In genomic region chr14:56765117-56765516, GRCm38 (mm10) we compare ENCODE assay signal across 7 mouse cellular contexts. TPM values are rescaled to one million over a fixed set of nuclear protein-coding genes. Genes with fewer than 3 reads are reported as not detected.
DNase-seq lines count a peak whose midpoint lies in the region; ATAC-seq and TF ChIP-seq lines count a peak whose summit lies in the region.
"Not testable (repeated sequence)": the region's sequence is repeated elsewhere in the genome, so short reads cannot be mapped to it uniquely, and the experiment has no call there.

No protein-coding gene starts in this region.

- peak; percentile 75; the same call in 1 of the 2 replicates for ATAC-seq in forebrain, embryonic 11.5 days (replicated peaks; ENCODE audit: low FRiP score)
- ATAC-seq in forebrain, embryonic 13.5 days, result 0 out of 2 replicates have a peak, but pooled peaks have one; percentile 66
- ATAC-seq in hindbrain, embryonic 12.5 days (ENCODE audit: low FRiP score), result peak; percentile 64; the same call in 1 of the 2 replicates
- ATAC-seq in hindbrain, postnatal 0 days, result 0 out of 2 replicates have a peak, but pooled peaks have one; percentile 66
- 0 out of 2 replicates have a peak, but pooled peaks have one; percentile 56 for ATAC-seq in limb, embryonic 12.5 days (ENCODE audit: insufficient number of reproducible peaks, insufficient read depth, low FRiP score, low TSS enrichment, low read depth)
- peak; percentile 71; the same call in 1 of the 2 replicates for ATAC-seq in midbrain, embryonic 14.5 days (ENCODE audit: low FRiP score, low TSS enrichment)
- peak; percentile 63; the same call in 1 of the 2 replicates for ATAC-seq in stomach, embryonic 14.5 days (ENCODE audit: insufficient number of reproducible peaks, insufficient read depth, low FRiP score, low read depth)

- not testable (repeated sequence) for H3K4me2 ChIP-seq in forebrain, embryonic 11.5 days (ENCODE audit: low read depth, low read length, severe bottlenecking); forebrain, embryonic 13.5 days; hindbrain, embryonic 12.5 days (replicated peaks); hindbrain, postnatal 0 days (ENCODE audit: low read depth, low read length); limb, embryonic 12.5 days; midbrain, embryonic 14.5 days (ENCODE audit: low read length); stomach, embryonic 14.5 days (replicated peaks; ENCODE audit: low read depth, low read length)

- WGBS in forebrain, embryonic 11.5 days, result 96% methylated on average over 2 of the region's 3 CpGs
- 87% methylated on average over 3 of the region's 3 CpGs for WGBS in forebrain, embryonic 13.5 days
- 100% methylated on average over 2 of the region's 3 CpGs for WGBS in hindbrain, embryonic 12.5 days
- 100% methylated on average over 2 of the region's 3 CpGs for WGBS in hindbrain, postnatal 0 days
- WGBS in limb, embryonic 12.5 days, result 96% methylated on average over 3 of the region's 3 CpGs
- WGBS in midbrain, embryonic 14.5 days, result 96% methylated on average over 2 of the region's 3 CpGs
- 96% methylated on average over 2 of the region's 3 CpGs for whole genome bisulfite sequencing in stomach, embryonic 14.5 days

- H3K36me3 ChIP-seq in forebrain, embryonic 11.5 days (ENCODE audit: control insufficient read depth, insufficient read depth, low read length), result peaks cover 10% of the 10 kb centered on the region; the same call in 1 of the 2 replicates
- H3K36me3 ChIP-seq in forebrain, embryonic 13.5 days (ENCODE audit: poor library complexity, severe bottlenecking), result peaks cover 51% of the 10 kb centered on the region
- peaks cover 48% of the 10 kb centered on the region for H3K36me3 ChIP-seq in hindbrain, embryonic 12.5 days
- peaks cover 15% of the 10 kb centered on the region for H3K36me3 ChIP-seq in hindbrain, postnatal 0 days (ENCODE audit: insufficient read depth, low read length)
- peaks cover 69% of the 10 kb centered on the region for H3K36me3 ChIP-seq in limb, embryonic 12.5 days
- peaks cover 47% of the 10 kb centered on the region for H3K36me3 ChIP-seq in midbrain, embryonic 14.5 days (ENCODE audit: control insufficient read depth, insufficient read depth, low read length)
- H3K36me3 ChIP-seq in stomach, embryonic 14.5 days (ENCODE audit: control insufficient read depth, insufficient read depth, low read length), result peaks cover 46% of the 10 kb centered on the region

- not testable (repeated sequence) for H3K4me1 ChIP-seq in forebrain, embryonic 11.5 days (replicated peaks; ENCODE audit: control insufficient read depth, insufficient read depth, low read length); forebrain, embryonic 13.5 days; hindbrain, embryonic 12.5 days; hindbrain, postnatal 0 days (ENCODE audit: insufficient read depth, low read length); limb, embryonic 12.5 days (replicated peaks); midbrain, embryonic 14.5 days (ENCODE audit: control insufficient read depth, insufficient read depth, low read length); stomach, embryonic 14.5 days (ENCODE audit: control insufficient read depth, insufficient read depth, low read length)

- not testable (repeated sequence) for H3K9ac ChIP-seq in forebrain, embryonic 11.5 days (ENCODE audit: low read length); forebrain, embryonic 13.5 days; hindbrain, embryonic 12.5 days; hindbrain, postnatal 0 days (replicated peaks; ENCODE audit: low read length); limb, embryonic 12.5 days (replicated peaks); midbrain, embryonic 14.5 days (replicated peaks; ENCODE audit: low read length); stomach, embryonic 14.5 days (replicated peaks; ENCODE audit: low read depth, low read length)

- H3K4me3 ChIP-seq in forebrain, embryonic 11.5 days (ENCODE audit: low read depth, low read length); forebrain, embryonic 13.5 days; hindbrain, embryonic 12.5 days; hindbrain, postnatal 0 days (ENCODE audit: low read length); limb, embryonic 12.5 days (replicated peaks); midbrain, embryonic 14.5 days (replicated peaks; ENCODE audit: low read depth, low read length); stomach, embryonic 14.5 days (ENCODE audit: low read depth, low read length): not testable (repeated sequence)

- not testable (repeated sequence) for H3K27ac ChIP-seq in forebrain, embryonic 11.5 days (ENCODE audit: low read depth, low read length); forebrain, embryonic 13.5 days; hindbrain, embryonic 12.5 days; hindbrain, postnatal 0 days; limb, embryonic 12.5 days; midbrain, embryonic 14.5 days (replicated peaks; ENCODE audit: low read depth, low read length); stomach, embryonic 14.5 days (ENCODE audit: low read length)

- DNase-seq in forebrain, embryonic 11.5 days (ENCODE audit: low spot score); hindbrain, postnatal 0 days (ENCODE audit: low spot score); midbrain, embryonic 14.5 days: not testable (repeated sequence)

- H3K27me3 ChIP-seq in forebrain, embryonic 11.5 days (ENCODE audit: control insufficient read depth, insufficient read depth, low read length); forebrain, embryonic 13.5 days; hindbrain, embryonic 12.5 days; hindbrain, postnatal 0 days (ENCODE audit: insufficient read depth, low read length); limb, embryonic 12.5 days; midbrain, embryonic 14.5 days (ENCODE audit: control insufficient read depth, insufficient read depth, low read length); stomach, embryonic 14.5 days (ENCODE audit: control insufficient read depth, insufficient read depth, low read length): not testable (repeated sequence)

- TF ChIP-seq CTCF in hindbrain, postnatal 0 days (IDR thresholded peaks at IDR 0.05; ENCODE audit: low read depth), result not testable (repeated sequence)

- H3K9me3 ChIP-seq in forebrain, embryonic 11.5 days (ENCODE audit: control insufficient read depth, low read length); forebrain, embryonic 13.5 days (replicated peaks); hindbrain, embryonic 12.5 days (replicated peaks); hindbrain, postnatal 0 days (ENCODE audit: low read length); limb, embryonic 12.5 days; midbrain, embryonic 14.5 days (ENCODE audit: control insufficient read depth, low read length); stomach, embryonic 14.5 days (ENCODE audit: control insufficient read depth, low read depth, low read length): not testable (repeated sequence)

RNA-seq across cellular contexts. Expression of gene Pspc1, which starts 13.0 kb away (rescaled TPM):
- 66.6 and 67.3 TPM in 2 replicates for polyA plus RNA-seq in forebrain, embryonic 11.5 days (2014; fragmentation: Nextera tagmentation; extraction: Ambion mirVana)
- 42.9 and 52.9 TPM in 2 replicates for polyA plus RNA-seq in forebrain, embryonic 13.5 days (2015; fragmentation: Nextera tagmentation; extraction: Ambion mirVana)
- 46.2 and 53.9 TPM in 2 replicates for polyA plus RNA-seq in hindbrain, embryonic 12.5 days (2016; fragmentation: Nextera tagmentation; extraction: Ambion mirVana)
- 42.0 and 45.1 TPM in 2 replicates for total RNA-seq in hindbrain, postnatal 0 days (2014; rRNA removed)
- polyA plus RNA-seq in hindbrain, postnatal 0 days (2015; fragmentation: Nextera tagmentation; extraction: Ambion mirVana), result 32.8 and 34.5 TPM in 2 replicates
- 49.9 and 54.2 TPM in 2 replicates for polyA plus RNA-seq in limb, embryonic 12.5 days (2016; fragmentation: Nextera tagmentation; extraction: Ambion mirVana)
- polyA plus RNA-seq in midbrain, embryonic 14.5 days (2014; fragmentation: Nextera tagmentation; extraction: Ambion mirVana), result 60.7 and 65.5 TPM in 2 replicates
- polyA plus RNA-seq in stomach, embryonic 14.5 days (2014; fragmentation: Nextera tagmentation; extraction: Ambion mirVana), result 35.7 and 36.8 TPM in 2 replicates

RNA-seq across cellular contexts. Expression of gene Zmym5, which starts 46.4 kb away (rescaled TPM):
- 23.2 and 23.9 TPM in 2 replicates for polyA plus RNA-seq in forebrain, embryonic 11.5 days (2014; fragmentation: Nextera tagmentation; extraction: Ambion mirVana)
- 31.6 and 32.5 TPM in 2 replicates for polyA plus RNA-seq in forebrain, embryonic 13.5 days (2015; fragmentation: Nextera tagmentation; extraction: Ambion mirVana)
- polyA plus RNA-seq in hindbrain, embryonic 12.5 days (2016; fragmentation: Nextera tagmentation; extraction: Ambion mirVana), result 35.5 and 35.8 TPM in 2 replicates
- total RNA-seq in hindbrain, postnatal 0 days (2014; rRNA removed), result 12.1 and 12.4 TPM in 2 replicates
- polyA plus RNA-seq in hindbrain, postnatal 0 days (2015; fragmentation: Nextera tagmentation; extraction: Ambion mirVana), result 25.3 and 25.9 TPM in 2 replicates
- polyA plus RNA-seq in limb, embryonic 12.5 days (2016; fragmentation: Nextera tagmentation; extraction: Ambion mirVana), result 33.8 and 34.5 TPM in 2 replicates
- 31.5 and 34.7 TPM in 2 replicates for polyA plus RNA-seq in midbrain, embryonic 14.5 days (2014; fragmentation: Nextera tagmentation; extraction: Ambion mirVana)
- polyA plus RNA-seq in stomach, embryonic 14.5 days (2014; fragmentation: Nextera tagmentation; extraction: Ambion mirVana), result 27.6 and 27.8 TPM in 2 replicates
